Mouse (Mus musculus) lung, postnatal 0 days (tissue): ENCODE data around the gene Pbx2.

Source experiments
- CTCF ChIP-seq: IDR thresholded peaks from 2 replicates; pipeline ENCODE4 v1.5.1; 2016; ENCODE audit warnings: antibody characterized with exemption, mild to moderate bottlenecking
- EP300 ChIP-seq: IDR thresholded peaks from 2 replicates; pipeline ENCODE4 v1.6.1; 2016; ENCODE audit warnings: antibody characterized with exemption, mild to moderate bottlenecking, control low read depth

- TF ChIP-seq EP300, result no peak
- TF ChIP-seq CTCF, result no peak
Measured at GRCm38 (mm10) chr17:34613054-34613645, 22.1 kb downstream of the Pbx2 start.
